Mouse (Mus musculus) left cerebral cortex, postnatal 36 days (tissue): ENCODE measurements at regions not wholly inside any gene's neighbourhood (a gene's known extent, or its start where the extent isn't known, plus 50 kb on each side); places are given as distances from the start of the nearest gene placed in this dataset.
A peak's percentile ranks its signal among the peaks of the same experiment; 100 is the strongest.

Experiments used
- DNase-seq, 2 experiments: peaks; one replicate each; pipeline ENCODE4 v3.0.0; 2021 to 2022; ENCODE audit warnings: low spot score in 2 of 2, mixed read lengths in 1 of 2
- intact Hi-C: fragments of 180-260 bp; cut with DNase I; formaldehyde crosslinking; loops from one replicate; pipeline ENCODE4 v1.15.1; 2025

DNA sequence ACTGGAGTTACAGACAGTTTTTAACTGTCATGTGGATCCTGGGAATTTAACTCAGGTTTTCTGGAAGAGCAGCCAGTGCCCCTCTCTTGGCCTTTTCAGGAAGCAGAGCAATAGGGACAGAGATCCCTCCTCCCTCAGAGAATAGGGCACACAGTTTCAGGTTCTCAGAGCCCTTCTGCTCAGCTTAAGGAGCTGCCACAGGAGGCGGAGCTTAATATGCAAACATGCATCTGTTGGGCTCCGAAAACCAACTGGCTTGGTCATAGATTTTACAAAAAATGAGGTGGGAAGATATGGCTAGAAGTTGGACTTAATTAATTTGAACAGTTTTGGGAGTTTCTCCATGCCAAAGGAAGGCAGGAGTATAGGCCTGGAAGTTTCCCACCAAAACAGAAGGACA, 61.9 kb upstream of the Znrf2 start:
- intact Hi-C loops: no loop called here
- DNase-seq: no peak

DNA sequence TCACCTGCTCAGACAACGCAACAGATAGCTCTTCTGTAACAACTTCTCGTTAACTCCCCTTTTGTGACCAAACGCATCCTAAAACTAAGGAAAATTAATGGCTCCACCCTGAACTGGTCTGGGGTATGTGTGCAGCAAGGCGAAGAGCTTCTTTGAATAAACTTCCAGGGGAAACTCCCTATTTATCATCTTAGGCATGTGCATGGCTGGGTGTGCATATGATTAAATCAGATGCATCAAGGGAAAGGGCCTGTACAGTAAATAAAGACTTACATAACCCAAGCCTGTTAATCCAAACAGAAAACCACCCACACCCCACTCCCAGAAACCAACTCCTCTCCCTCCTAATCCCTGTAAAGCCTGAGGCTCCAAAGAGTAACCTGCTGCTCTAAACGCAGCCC, 59.2 kb upstream of the Znrf2 start:
- intact Hi-C loops: no loop called here

GRCm38 (mm10) chr6:54758112-54758511, 58.6 kb upstream of the Znrf2 start:
- DNase-seq: peak; percentile 53 to 54
- intact Hi-C loops: no loop called here

More for the DNA sequence above, 59.2 kb upstream of the Znrf2 start:
- DNase-seq: no peak

- DNase-seq: no peak
- intact Hi-C loops: no loop called here
Observed at GRCm38 (mm10) chr6:54759263-54759662, 57.5 kb upstream of the Znrf2 start.

DNA sequence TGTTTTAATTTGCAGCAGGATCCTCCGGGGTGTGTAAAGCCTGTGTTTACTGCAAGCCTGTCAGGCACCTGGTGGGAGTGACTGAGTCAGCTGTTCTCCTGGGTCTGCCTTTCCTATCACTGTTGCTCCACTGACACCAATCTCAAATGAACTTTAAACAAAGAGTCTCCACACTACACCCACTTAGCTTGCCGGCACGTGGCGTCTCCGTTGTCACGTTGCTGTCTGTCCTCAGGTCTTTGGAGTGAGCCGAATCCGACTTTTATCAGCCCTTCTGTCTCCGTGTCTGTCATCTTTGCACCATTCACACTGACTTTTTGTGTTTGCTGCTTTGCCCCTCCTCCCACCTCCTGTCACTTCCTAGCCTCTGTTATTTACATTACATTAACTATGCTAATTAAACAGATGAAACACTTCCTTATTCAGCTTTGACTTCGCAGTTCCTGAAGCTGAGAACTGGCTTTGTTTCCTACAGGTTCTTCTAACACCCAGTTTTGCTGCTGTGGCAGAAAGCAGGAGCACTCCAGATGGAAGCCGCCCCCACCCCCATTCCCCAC, 56.7 kb upstream of the Znrf2 start:
- peak; percentile 30 to 37 for DNase-seq

DNA sequence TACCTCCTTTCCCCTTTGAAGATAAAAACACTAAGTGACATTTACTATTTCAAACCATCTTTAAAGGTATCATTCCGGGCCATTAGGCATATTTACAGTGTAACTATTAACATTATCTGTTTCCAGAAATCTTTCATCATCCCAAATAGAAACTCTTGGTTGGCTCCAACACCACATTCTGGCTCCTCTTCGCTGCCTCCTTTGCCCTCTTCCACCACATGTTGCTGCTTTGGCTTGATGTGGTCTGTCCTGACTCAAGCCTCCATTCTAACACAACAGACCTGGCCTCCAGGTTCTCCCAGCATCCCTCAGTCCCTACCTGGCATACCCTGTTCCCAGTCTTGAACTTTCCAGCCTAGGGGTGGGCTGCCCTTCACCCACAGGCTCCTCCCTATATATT, 56.2 kb upstream of the Znrf2 start:
- intact Hi-C loops: no loop called here

More for the DNA sequence above, 56.7 kb upstream of the Znrf2 start:
- intact Hi-C loops: no loop called here

GRCm38 (mm10) chr6:54762021-54762420, 54.7 kb upstream of the Znrf2 start:
- intact Hi-C loops: no loop called here
- DNase-seq: no peak

More for the DNA sequence above, 56.2 kb upstream of the Znrf2 start:
- DNase-seq: no peak

DNA sequence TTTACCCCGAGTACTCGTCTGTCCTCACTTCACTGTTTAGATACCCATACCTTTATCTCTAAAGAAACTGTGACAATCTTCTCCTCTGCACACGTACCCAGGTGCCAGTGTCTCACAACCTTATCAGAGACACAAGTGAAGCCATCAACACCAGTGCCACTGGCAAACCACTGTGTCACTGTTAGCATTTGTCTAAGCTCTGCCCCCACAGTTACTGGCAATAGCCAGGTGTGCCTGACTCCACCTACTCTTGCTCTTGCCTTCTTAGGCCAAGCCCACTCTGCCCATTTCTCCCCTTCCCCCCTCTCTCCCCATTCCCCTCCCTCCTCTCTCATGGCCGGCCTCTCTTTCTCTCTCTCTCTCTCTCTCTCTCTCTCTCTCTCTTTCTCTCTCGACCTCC, 54.2 kb upstream of the Znrf2 start:
- intact Hi-C loops: no loop called here
- no peak for DNase-seq

GRCm38 (mm10) chr6:54763669-54764068, 53.0 kb upstream of the Znrf2 start:
- intact Hi-C loops: no loop called here

GRCm38 (mm10) chr6:54765715-54766114, 51.0 kb upstream of the Znrf2 start:
- intact Hi-C loops: no loop called here
- DNase-seq: no peak

More at GRCm38 (mm10) chr6:54763669-54764068, 53.0 kb upstream of the Znrf2 start:
- no peak for DNase-seq

GRCm38 (mm10) chr6:54766485-54767112, 50.1 kb upstream of the Znrf2 start:
- intact Hi-C loops: no loop called here
- no peak for DNase-seq
